Mouse (Mus musculus) thymus, adult 2 months (tissue): ENCODE measurements around the gene P2rx7. TPM values are rescaled to one million over a fixed set of nuclear protein-coding genes. Genes with fewer than 3 reads are reported as not detected.

Source experiments
- DNase-seq: peaks from one replicate; pipeline ENCODE4 v3.0.0; 2021
- H3K27ac ChIP-seq: fragments of 200-500 bp; 2 replicates; pipeline ENCODE4 v1.5.1; 2012; ENCODE audit warnings: low read length, control low read depth; ENCODE audit not compliant: control insufficient read depth, insufficient read depth
- H3K27me3 ChIP-seq: fragments of 200-500 bp; 2 replicates; pipeline ENCODE4 v1.6.1; 2012; ENCODE audit warnings: mild to moderate bottlenecking, low read length, moderate library complexity, mixed read lengths; ENCODE audit not compliant: control insufficient read depth, insufficient read depth
- H3K36me3 ChIP-seq: fragments of 200-500 bp; 2 replicates; pipeline ENCODE4 v1.6.1; 2012; ENCODE audit warnings: mild to moderate bottlenecking, low read length, moderate library complexity; ENCODE audit not compliant: control insufficient read depth, insufficient read depth
- H3K4me1 ChIP-seq: fragments of 200-500 bp; replicated peaks from 2 replicates; pipeline ENCODE4 v1.6.1; 2012; ENCODE audit warnings: low read length; ENCODE audit not compliant: control insufficient read depth, insufficient read depth
- H3K4me3 ChIP-seq: fragments of 200-500 bp; 2 replicates; pipeline ENCODE4 v1.5.1; 2012; ENCODE audit warnings: mild to moderate bottlenecking, low read length, control low read depth, moderate library complexity; ENCODE audit not compliant: control insufficient read depth, insufficient read depth
- CTCF ChIP-seq: fragments of 200-500 bp; IDR thresholded peaks from 2 replicates; pipeline ENCODE4 v1.5.1; 2012; ENCODE audit warnings: mild to moderate bottlenecking, control low read depth, low read length, moderate library complexity, borderline replicate concordance; ENCODE audit not compliant: control insufficient read depth, poor library complexity, insufficient read depth; ENCODE audit errors: extremely low read depth
- POLR2A ChIP-seq: fragments of 200-500 bp; IDR thresholded peaks from 2 replicates; pipeline ENCODE4 v1.6.1; 2012; ENCODE audit warnings: mild to moderate bottlenecking, low read length, control low read depth, moderate library complexity; ENCODE audit not compliant: control insufficient read depth, poor library complexity, insufficient read depth; ENCODE audit errors: extremely low read depth
- WGBS: fragments of 180-500 bp; shearing (Covaris S2); methylation state at CpG from one replicate; pipeline ENCODE4 v1.1.7; 2018; 5-methylcytosine and 5-hydroxymethylcytosine counted together
- polyA plus RNA-seq: library from polyadenylated mRNA; depleted of rRNA; stranded (reverse); fragments of >200 nt; gene quantifications from 2 replicates; pipeline ENCODE4 v1.2.3, GENCODE M21; 2012

The P2rx7 gene
- polyA plus RNA-seq, 1 experiment: 18.5 TPM

GRCm38 (mm10) chr5:122619686-122620296 is 23.9 kb upstream of the P2rx7 start:
- 91% methylated on average over 9 of the region's 9 CpGs for WGBS
- no peak overlapping the region for H3K27ac ChIP-seq

GRCm38 (mm10) chr5:122621376-122621886 is 22.3 kb upstream of the P2rx7 start:
- H3K36me3 ChIP-seq: no peaks in the 10 kb centered on the region
- no peak for TF ChIP-seq POLR2A
- TF ChIP-seq CTCF: no peak
- H3K27ac ChIP-seq: no peak overlapping the region
- no peaks in the 10 kb centered on the region for H3K27me3 ChIP-seq
- no peak overlapping the region for H3K4me3 ChIP-seq
- WGBS: 90% methylated on average over 7 of the region's 7 CpGs
- no peaks in the 10 kb centered on the region for H3K4me1 ChIP-seq
- DNase-seq: no peak

More at GRCm38 (mm10) chr5:122619686-122620296, 23.9 kb upstream of the P2rx7 start:
- no peak overlapping the region for H3K4me3 ChIP-seq
- DNase-seq: no peak
- H3K4me1 ChIP-seq: no peaks in the 10 kb centered on the region
- no peaks in the 10 kb centered on the region for H3K36me3 ChIP-seq
- H3K27me3 ChIP-seq: no peaks in the 10 kb centered on the region
- TF ChIP-seq CTCF: no peak
- no peak for TF ChIP-seq POLR2A

- DNase-seq: no peak
- Histone ChIP-seq H3K27me3 (no peaks in the 10 kb centered on the region), H3K4me3 (no peak overlapping the region), H3K36me3 (no peaks in the 10 kb centered on the region), H3K27ac (no peak overlapping the region), H3K4me1 (no peaks in the 10 kb centered on the region)
- WGBS: 94% methylated on average over 5 of the region's 5 CpGs
- TF ChIP-seq POLR2A (no peak), CTCF (no peak)
Observed at GRCm38 (mm10) chr5:122622526-122622925, 21.2 kb upstream of the P2rx7 start.

- no peaks in the 10 kb centered on the region for H3K27me3 ChIP-seq
- TF ChIP-seq POLR2A (no peak), CTCF (no peak)
- no peak overlapping the region for H3K27ac ChIP-seq
- no peak for DNase-seq
- H3K4me3 ChIP-seq: no peak overlapping the region
- H3K36me3 ChIP-seq: no peaks in the 10 kb centered on the region
- no peaks in the 10 kb centered on the region for H3K4me1 ChIP-seq
- 56% methylated on average over 9 of the region's 9 CpGs for WGBS
Observed at GRCm38 (mm10) chr5:122623861-122624260, 19.9 kb upstream of the P2rx7 start.

GRCm38 (mm10) chr5:122624952-122625479 is 18.7 kb upstream of the P2rx7 start:
- Histone ChIP-seq H3K27me3 (no peaks in the 10 kb centered on the region), H3K36me3 (no peaks in the 10 kb centered on the region), H3K4me3 (no peak overlapping the region), H3K27ac (no peak overlapping the region), H3K4me1 (no peaks in the 10 kb centered on the region)
- TF ChIP-seq CTCF (no peak), POLR2A (no peak)
- 95% methylated on average over 11 of the region's 11 CpGs for WGBS
- no peak for DNase-seq

GRCm38 (mm10) chr5:122625565-122626252 is 18.0 kb upstream of the P2rx7 start:
- no peak for DNase-seq

More at GRCm38 (mm10) chr5:122625565-122626252, 18.0 kb upstream of the P2rx7 start:
- 93% methylated on average over 14 of the region's 14 CpGs for WGBS
- TF ChIP-seq POLR2A: no peak
- no peak for TF ChIP-seq CTCF
- H3K36me3 ChIP-seq: no peaks in the 10 kb centered on the region
- H3K27me3 ChIP-seq: no peaks in the 10 kb centered on the region
- no peak overlapping the region for H3K27ac ChIP-seq
- H3K4me3 ChIP-seq: no peak overlapping the region
- H3K4me1 ChIP-seq: no peaks in the 10 kb centered on the region
